Mouse (Mus musculus) adrenal gland, postnatal 10 days (tissue): ENCODE data around the gene Troap. TPM values are rescaled to one million over a fixed set of nuclear protein-coding genes. Genes with fewer than 3 reads are reported as not detected.

Experiments
- DNase-seq: peaks from one replicate; pipeline ENCODE4 v3.0.0; 2021; ENCODE audit warnings: mixed read lengths
- long read RNA-seq, 2 experiments: library from polyadenylated mRNA; stranded (forward); transcript quantifications; one replicate each; pipeline ENCODE4 v2.0.0; 2021
- total RNA-seq, 2 experiments: library from RNA; stranded (reverse); gene quantifications; 2 replicates each; pipeline ENCODE4 v1.2.3; 2021

Gene Troap
- 1 to 10 TPM; 8.2 to 9.8 TPM for total RNA-seq
- long read RNA-seq, experiment 1: 0 reads
- long read RNA-seq, experiment 2, partial matches to known transcripts: 1 of 1 reads
- long read RNA-seq, experiment 2, other reads (novel, unspliced or antisense): 0 of 1 reads

DNA sequence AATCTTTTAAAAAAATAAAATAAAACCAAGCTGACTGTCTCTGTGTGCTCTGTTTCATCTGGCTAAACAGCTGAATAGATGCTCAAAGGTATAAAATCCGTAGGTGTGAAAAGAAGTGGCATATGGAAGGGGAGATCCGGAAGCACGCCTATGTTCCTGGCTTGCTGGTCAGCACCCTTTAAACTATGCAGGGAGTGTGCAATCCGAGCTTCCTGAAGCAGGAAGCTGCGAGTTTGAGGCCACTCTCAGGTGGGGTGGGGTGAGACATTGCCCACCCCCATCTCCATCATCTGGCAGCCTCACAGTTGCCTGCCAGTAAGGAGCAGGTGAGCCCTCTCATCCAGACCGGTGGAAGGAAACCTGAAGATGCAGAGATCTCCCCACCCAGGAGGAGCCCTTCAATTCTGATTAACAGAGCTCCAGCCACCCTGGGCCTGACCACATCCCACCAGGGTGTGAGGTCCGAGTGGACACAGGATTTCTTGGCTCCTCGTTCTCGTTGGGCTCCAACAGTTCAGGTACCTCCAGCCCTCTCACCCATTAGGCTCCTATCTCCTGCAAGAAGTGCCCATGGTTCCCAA, at the start of gene Troap:
Troap (plus strand) TSS at position 557 of the 581 bp plus-strand sequence.
- no peak for DNase-seq

DNA sequence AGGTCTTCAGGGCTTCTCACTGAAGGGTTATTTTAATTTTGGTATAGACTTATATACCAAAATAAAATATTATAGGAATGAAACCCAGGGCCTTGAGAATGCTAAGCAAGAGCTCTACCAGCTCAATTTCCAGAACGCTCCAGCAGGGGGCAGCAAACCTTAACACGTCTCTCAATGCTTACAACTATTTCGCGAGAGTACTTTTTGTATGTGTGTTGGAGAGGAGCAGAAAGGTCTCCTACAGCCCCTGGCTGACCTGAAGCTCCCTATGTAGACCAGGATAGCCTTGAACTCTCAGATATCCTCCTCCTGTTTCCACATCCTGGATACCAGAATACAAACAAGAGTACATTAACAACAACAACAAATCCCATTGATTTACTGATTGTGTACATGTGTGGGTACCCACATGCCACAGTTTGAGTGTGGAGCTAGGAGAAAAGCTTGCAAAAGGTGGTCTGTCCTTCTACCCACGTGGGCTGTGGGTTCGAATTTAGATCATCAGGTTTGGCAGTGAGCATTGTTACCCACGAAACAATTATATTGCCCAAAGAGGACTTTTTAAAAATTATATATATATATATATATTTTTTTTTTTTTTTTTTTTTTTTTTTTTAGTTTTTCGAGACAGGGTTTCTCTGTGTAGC, 49.6 kb upstream of the Troap start:
- DNase-seq: peak; percentile 90

DNA sequence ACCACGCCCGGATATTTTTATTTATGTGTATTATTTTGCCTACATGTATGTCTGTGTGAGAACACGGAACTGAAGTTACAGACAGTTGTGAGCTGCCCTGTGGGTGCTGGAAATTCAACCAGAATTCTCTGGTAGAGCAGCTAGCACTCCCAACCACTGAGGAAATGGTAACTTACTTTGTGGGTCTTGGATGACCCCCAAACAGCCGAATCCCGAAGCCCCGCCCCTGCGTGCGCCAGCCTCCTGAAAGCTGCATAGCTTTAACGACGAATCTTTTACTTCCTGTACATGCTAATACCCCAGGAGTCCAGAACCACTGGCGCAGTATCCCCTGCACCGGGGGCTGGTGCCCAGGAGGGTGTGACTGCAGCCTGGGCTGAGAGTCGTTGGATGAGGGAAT, 49.0 kb upstream of the Troap start:
- no peak for DNase-seq

DNA sequence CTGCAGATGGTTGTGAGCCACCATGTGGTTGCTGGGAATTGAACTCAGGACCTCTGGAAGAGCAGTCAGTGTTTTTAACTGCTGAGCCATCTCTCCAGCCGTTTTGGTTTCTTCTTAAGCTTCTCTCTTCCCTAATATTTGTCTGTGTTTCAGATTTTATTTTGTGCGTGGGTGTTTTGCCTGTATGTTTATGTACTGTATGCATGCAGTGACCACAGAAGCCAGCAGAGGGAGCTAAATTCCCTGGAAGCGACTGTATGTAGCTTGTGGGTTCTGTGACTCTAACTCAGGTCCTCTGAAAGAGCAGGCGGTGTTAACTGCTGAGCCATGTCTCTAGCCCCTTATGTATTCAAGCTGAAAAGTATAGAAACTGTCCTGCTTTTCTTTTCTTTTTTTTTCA, 48.1 kb upstream of the Troap start:
- no peak for DNase-seq

DNA sequence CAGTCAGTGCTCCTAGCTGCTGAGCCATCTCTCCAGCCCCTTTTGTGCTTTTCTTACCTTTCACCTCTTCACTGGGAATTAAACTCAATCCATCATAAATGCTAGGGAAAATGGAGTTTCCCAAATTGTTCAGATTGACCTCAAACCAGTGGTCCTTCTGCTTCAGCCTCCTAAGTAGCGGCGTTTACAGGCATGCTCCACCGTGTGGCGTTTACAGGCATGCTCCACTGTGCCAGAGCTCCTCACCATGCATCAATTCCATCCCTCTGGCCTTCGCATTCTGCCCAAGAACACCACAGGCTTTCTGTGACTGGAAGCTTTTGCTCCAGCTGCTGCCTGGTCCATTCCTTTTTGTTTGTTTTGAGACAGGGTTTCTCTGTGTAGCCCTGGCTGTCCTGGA, 47.3 kb upstream of the Troap start:
- no peak for DNase-seq

DNA sequence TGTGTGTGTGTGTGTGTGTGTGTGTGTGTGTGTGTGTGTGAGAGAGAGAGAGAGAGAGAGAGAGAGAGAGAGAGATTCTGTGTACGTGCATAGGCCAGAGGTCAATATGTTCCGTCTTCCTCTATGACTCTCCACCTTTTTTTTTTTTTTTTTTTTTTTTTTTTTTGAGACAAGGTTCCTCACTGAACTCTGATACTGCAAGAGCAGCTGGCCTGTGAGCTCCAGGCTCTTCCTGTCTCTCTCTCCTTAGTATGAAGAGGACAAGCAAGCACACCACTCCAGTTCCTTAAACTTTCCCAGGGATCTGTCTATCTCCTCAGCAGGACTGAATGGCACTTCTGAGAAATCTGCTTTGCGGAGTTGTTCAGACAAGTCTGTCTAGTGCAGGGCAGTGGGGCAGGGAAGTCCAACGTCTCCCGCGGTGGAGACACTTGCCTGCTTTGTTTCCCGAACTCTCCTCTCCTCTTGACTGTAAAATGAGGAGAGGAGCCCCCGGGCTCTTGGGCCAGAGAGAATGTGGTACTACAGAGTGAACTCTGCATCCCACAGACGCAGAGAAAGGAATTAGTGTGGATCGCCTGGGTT, 45.4 kb upstream of the Troap start:
- no peak for DNase-seq

DNA sequence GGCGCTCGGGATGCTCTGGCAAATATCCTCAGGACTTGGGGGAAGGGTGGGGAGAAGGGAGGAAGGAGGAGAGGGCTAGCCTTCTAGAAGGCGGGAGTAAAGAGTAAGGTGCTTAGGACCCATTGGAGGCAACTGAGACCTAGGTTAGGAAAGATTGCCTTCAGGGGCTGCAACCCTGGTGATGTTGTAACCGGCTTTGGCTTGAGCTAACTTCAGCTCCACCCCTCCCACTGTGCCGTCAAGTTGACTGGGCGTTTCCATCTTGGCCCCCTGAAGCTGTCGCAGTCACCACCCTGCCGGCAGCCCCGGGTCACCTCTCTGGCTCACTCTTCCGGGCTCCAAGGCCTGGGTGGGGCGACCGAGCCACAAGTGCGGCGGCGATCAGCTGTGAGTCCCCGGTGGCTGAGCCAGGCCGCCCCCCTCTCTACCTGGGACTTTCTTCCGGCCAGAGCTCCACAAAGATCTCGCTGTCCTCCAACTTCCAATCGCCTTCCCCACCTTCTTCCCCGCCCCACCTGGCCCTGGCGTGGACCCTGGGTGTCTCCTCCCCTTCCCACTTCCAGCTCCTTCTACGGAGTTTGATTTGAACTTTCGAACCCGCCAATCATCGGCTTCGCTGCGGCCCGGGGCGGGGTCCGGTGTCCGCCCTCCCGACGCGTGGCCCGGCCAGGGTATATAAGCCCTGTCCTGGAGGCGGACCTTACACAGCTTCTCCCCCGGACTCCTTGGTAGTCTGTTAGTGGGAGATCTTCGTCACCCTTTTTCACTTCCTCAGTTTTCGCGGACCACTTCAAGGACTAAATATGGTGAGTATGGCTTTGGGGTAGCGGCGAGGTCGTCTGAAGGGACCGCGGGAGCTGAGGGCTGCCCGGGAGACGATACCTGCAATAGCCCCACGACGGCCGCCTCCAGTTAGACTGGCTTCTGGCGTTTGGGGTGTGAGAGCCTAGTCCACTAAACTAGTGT, 44.5 kb upstream of the Troap start, which contains the start of gene Tuba1c:
Tuba1c (plus strand) TSS at position 273 of the 966 bp plus-strand sequence.
- peak; percentile 97 for DNase-seq

DNA sequence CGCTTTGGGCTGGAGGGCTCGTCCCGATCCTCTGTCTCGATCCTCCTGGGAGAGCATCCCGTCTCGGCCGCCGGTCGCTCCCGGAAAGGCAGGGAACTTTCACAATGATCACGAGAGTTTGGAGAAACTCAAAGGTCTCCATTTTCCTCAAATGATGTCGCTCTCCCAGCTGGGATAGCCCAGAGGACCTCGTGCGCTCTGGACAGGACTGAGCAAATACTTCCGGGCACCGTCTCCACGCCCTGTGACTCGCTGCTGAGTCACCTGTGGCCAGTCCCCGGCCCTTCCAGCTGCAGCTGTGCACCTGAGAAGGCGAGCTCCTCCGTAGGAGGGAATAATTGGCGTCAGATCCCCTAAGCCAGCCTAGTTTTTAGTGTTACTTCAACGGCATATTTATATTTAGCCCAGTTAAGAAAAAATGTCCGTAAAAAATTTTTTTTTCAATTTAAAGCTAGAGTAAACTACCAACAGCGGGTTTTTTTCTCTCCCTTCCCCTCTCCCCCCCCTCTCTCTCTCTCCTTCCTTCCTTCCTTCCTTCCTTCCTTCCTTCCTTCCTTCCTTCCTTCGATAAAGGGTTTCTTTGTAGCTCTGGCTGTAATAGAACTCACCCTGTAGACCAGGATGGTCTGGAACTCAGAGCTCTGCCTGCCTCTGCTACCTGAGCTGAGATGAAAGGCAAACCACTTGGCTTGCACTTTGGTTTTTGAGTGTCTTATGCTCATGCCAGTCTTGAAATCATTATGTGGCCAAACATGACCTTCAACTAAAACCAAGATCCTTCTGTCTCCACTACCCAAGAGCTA, 43.6 kb upstream of the Troap start:
- peak; percentile 78 for DNase-seq

DNA sequence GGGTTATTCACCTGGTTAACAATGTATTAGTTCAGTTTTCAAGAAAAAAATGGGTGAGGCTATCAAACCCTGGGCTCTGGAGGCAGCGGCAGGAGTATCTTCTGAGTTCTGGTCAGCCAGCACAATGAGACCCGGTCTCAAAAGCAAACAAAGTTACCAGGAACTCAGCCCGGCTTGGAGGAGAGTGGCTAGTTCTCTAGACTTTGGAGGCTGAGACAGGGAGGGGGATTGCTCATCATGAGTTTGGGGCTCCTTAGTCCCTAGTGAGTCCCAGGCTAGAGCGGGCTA, 43.0 kb upstream of the Troap start:
- peak; percentile 19 for DNase-seq

DNA sequence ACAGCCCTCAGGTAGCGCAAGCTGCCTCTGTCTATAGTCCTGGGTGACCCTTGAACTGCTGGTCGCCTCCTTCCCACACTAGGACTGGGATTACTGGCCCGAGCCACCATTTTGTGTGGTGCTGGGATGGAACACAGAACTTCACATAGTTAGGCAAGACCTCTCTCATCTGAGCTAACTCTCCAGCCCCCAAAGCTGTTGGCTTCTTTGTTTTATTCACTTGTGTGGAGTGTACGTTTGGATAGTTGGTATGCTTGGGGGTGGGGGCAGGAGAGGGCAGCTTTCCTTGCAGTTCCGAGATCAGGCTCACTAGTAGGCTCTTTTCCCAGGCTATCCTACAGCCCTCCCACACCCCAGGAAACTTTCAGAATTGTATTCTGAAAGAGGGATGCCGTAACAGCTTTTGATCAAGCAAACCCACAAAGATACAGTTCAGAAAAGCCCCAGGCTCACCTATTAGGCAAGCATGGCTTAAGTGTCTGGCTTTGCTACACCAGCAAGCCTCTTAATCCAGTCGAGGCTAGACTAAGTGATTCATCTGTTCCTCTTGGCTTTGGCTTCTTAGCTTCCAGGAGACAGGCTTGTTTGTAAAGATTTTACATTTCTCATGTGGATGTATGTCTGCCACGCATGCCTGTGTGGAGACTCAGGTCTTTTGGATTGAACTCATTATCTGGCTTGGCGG, 42.2 kb upstream of the Troap start:
- peak; percentile 13 for DNase-seq

DNA sequence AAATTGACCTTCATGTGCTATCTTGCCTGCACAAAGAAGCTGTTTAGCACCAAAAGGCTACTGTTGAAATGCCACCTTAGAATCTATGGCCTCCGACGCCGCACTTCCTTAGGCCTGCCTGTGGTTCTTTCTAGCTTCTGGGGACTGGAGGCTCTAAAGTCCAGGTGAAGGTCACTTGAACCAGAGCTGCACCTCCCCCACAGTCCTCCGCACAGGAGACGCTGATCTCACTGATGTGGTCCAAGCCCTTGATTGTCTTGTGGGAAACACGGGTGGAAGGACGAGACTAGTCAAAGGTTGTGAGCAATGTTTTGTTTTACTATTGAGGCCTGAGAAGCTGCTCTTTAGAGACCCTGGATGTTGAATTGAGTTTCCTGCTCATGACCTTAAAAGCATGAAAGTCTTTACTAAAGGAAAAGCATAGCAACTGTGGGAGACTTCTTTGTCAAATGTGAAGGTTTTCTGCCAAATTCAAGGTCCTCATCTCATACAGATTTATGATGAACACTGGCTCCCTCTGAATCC, 41.6 kb upstream of the Troap start:
- DNase-seq: peak; percentile 57

DNA sequence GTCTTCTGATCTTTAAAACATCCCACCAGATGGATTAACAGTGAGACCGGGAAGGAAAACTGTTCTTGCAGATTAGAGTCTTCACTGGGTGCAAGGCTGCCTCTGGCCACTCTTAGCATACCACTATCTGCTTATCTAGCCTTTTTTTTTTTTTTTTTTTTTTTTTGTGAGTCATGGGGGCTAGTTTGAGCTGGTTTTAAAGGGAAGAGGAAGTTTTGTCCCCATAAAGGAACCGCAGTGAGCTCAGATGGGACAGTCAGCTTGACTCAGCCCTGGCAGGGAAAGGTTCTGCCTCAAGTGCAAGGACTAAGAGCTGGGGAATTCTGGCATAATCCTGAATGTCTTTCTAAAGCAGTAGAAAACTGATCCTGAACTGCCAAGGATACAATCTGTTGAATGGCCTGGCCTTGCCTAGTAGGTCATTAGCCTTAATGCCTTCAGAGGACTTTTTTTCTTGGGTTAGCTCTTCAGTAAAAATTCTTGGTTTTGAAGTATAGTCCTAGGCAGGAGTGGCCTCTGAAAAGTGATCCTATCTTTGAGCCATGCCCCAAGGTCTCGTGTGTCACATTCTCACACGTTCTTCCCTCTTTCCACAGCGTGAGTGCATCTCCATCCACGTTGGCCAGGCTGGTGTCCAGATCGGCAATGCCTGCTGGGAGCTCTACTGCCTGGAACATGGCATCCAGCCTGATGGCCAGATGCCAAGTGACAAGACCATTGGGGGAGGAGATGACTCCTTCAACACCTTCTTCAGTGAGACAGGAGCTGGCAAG, 40.7 kb upstream of the Troap start:
- DNase-seq: peak; percentile 54

DNA sequence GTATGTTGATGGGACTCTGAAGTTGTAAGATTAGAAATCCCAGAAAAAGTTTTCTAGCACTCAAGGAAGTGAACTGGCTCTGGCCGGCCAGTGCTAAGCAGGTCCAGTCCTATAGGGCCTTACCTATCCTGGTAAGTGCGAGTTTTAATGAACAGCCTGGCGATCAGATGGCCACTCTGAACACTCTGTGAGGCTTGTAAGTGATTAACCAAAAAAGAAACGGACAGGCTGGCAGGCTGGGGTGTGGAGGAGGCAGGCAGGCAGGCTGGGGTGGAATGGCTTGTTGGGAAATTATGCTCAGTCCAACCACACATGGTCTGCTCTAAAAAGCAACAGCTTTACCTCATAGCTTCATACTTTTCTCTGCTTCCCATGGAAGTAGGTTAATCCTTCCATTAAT, 38.9 kb upstream of the Troap start:
- DNase-seq: no peak

DNA sequence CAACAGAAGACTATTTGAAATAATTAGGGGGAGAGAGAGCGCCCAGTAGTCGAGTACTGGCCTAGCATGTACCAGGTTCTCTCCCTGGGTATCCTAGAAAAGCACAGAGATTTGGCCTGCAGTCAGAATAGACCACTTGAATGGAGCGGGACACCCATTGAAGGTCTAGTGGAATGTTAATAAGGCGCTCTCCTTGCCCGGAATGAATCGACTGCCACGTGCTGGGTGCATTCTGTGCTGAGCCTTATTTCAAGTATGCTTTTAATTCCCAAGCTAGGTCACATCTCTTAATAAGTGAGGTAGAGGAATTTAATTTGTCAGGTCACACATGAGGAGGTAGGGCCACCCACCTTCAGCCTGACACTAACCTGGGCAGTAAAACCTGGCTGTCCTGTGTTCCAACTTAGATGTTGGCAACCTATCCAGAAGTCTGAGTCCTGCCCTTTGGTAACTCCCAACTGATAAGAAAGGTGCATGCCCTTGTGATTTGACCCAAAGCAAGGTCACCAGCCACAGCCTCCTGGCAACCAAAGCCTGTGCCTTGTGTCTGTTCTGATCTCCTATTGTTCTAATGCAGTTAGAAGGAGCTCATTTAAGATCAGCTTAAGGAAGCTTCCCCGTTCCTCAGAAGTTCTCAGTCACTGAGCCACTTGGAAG, 38.0 kb upstream of the Troap start:
- peak; percentile 24 for DNase-seq

DNA sequence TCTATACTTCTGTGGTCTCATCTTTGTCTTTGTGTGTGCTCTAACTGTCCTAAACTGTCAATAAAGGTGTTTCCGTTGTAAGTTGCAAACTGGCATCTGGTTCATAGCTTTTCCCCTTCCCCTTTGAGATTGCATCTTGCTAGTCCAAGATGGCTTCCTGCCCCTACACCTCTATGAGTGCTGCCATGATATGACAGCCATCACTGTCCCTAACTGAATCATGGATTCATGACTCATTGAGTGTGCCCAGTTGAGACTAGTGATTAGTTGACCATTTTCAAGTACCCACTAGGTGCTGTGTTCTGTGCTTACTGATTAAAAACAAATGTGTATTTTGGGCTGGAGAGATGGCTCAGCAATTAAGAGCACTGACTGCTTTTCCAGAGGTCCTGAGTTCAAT, 36.4 kb upstream of the Troap start:
- DNase-seq: no peak

DNA sequence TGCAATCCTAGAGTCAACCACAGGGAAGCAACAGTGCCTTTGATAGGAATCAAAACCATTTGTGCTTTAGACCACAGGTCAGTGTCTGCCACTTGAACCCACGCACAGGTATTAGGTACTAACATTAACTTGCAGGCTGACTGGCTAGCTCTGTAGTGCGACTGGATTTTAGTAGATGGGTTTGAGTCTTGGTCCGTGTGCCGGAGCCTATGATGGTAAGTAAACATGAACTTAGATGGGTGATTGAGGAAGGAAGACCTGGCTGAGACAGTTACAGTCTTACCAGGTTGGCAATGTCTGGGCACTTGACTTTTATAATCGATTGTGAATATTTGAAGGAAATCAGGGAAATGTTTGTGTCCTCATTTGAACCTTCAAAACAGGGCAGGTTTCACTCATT, 35.6 kb upstream of the Troap start:
- DNase-seq: no peak

DNA sequence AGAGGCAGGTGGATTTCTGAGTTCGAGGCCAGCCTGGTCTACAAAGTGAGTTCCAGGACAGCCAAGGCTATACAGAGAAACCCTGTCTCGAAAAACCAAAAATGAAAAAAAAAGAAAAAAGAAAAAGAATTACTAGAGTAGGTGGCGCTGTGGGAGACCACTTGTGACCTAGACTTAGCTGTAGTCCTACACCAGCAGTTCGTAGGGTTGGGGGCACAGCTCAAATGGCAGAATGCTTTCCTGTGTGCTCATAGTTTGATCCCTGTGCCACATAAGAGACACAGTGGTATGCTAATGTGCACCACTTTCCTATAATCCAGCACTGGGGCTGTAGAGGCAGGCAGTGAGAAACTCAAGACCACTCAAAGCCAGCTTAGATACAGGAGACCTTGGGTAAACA, 35.1 kb upstream of the Troap start:
- DNase-seq: no peak

DNA sequence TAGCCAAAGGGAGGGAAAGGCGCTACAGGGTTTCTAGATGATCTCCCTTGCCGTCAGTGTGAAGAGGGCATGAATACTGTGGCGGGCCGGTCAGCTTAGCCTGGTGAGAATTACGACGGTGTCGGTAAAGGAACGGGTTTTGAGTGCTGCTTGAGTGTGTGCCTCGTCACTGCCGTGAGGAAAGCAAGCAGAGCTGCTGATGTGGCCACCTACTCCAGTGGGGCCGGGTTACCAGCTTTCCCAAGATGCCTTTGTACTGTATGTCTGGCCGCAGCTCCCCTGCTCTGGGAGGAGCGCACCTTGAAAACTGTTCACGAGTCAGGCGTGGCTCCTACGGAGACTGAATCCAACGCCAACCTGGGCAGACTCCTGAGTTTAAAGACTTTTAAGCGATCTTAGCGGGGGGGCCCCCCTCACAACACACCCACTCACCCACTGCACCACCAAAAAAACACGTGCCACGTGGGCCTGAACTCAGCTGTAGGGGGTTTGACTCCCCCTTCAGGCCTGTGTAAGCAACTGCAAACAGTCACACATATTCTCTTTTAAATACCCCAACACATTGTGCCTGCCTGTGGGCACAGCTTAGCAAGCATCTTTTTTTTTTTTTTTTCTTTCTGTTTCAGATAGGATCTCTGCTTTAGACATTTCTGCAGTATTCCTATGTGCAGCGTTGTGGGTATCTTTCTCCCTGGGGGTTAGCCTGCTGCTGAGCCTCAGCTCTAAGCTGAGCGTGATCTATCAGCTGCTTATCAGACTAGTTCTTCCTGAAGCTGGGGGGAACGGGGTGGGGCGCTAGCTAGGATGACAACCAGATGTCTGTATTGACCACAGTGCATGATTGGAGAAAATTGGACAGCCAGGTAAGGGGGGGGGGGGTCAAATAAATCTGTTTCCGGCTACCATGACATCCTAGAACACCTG, 34.1 kb upstream of the Troap start:
- DNase-seq: no peak
